Mouse (Mus musculus) heart, embryonic 11.5 days (tissue): ENCODE measurements at regions not wholly inside any gene's neighbourhood (a gene's known extent, or its start where the extent isn't known, plus 50 kb on each side); places are given as distances from the start of the nearest gene placed in this dataset.

Experiments
- ATAC-seq: fragments of 200-750 bp; cut with Nextera tagmentation; replicated peaks from 2 replicates; pipeline ENCODE4 v1.8.0; 2017; ENCODE audit warnings: moderate library complexity; ENCODE audit not compliant: insufficient number of reproducible peaks, low FRiP score, low TSS enrichment
- H3K27ac ChIP-seq: fragments of 300-500 bp; sonication (generic); 2 replicates; pipeline ENCODE4 v1.5.1; 2014; ENCODE audit warnings: mild to moderate bottlenecking, low read depth, low read length
- H3K27me3 ChIP-seq: fragments of 300-500 bp; sonication (generic); 2 replicates; pipeline ENCODE4 v1.6.1; 2014; ENCODE audit warnings: mild to moderate bottlenecking, low read length, mixed read lengths; ENCODE audit not compliant: control insufficient read depth, insufficient read depth
- H3K36me3 ChIP-seq: fragments of 300-500 bp; sonication (generic); 2 replicates; pipeline ENCODE4 v1.6.1; 2014; ENCODE audit warnings: mild to moderate bottlenecking, low read length, moderate library complexity, mixed read lengths; ENCODE audit not compliant: control insufficient read depth, insufficient read depth
- H3K4me1 ChIP-seq: fragments of 300-500 bp; sonication (generic); 2 replicates; pipeline ENCODE4 v1.6.1; 2014; ENCODE audit warnings: low read length; ENCODE audit not compliant: control insufficient read depth, insufficient read depth
- H3K4me2 ChIP-seq: fragments of 300-500 bp; sonication (generic); 2 replicates; pipeline ENCODE4 v1.6.1; 2014; ENCODE audit warnings: mild to moderate bottlenecking, moderate library complexity
- H3K4me3 ChIP-seq: fragments of 300-500 bp; sonication (generic); 2 replicates; pipeline ENCODE4 v1.5.1; 2014; ENCODE audit warnings: low read depth, low read length
- H3K9ac ChIP-seq: fragments of 300-500 bp; sonication (generic); 2 replicates; pipeline ENCODE4 v1.6.1; 2014; ENCODE audit warnings: mild to moderate bottlenecking, low read depth, low read length, moderate library complexity
- H3K9me3 ChIP-seq: fragments of 300-500 bp; sonication (generic); replicated peaks from 2 replicates; pipeline ENCODE4 v1.6.1; 2016; ENCODE audit warnings: low read length; ENCODE audit not compliant: control insufficient read depth
- WGBS: fragments of 180-500 bp; shearing (Covaris S2); extraction: QIAGEN DNeasy Blood & Tissue Kit; methylation state at CpG from one replicate; pipeline ENCODE4 v1.1.7; 2014; ENCODE audit not compliant: insufficient replicate concordance; 5-methylcytosine and 5-hydroxymethylcytosine counted together

DNA sequence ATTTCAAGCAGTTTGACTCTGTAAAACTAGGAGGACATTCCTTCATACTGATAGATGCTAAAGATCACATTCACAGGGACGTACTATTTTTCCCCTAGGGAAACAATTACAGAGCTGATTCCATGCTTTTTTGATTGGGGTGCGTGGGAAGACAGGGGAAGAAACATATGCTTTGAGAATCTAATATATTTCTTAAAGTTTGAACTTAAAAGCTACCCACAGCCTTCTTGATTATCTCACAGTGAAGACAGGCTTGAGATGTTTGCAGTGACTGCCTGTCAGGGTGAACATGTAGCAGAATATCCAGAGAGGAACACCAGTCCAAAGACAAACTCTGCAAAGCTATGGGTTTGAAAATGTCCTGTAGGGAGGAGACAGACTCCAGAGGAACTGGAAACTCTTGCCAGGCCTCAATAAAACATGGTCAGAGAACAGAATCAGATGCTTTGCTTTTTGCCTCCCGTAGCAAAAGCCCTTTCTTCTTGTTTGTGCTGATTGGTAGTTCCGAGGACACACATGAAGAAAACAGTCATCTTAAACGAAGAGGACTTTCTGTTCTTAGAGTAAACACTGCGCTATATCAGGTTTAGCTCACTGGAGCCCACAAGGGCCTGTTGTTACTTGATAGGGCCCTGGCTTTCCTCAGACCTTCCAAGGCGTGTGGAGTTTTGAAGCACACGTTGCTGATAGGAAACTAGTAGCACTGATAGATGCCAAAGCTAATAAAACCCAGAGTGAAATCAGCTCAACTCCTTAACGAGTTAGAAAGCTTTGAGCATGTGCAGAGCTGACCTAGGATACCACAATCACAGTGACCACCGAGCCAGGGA lies 630.8 kb downstream of the Lmo4 start:
- peak overlapping the region; percentile 35; the same call in 1 of the 2 replicates for H3K9ac ChIP-seq
- 22% methylated on average over 10 of the region's 10 CpGs for WGBS
- H3K4me1 ChIP-seq: 0 out of 2 replicates have a peak, but pooled peaks cover 3% of the 10 kb centered on the region
- no peaks in the 10 kb centered on the region for H3K36me3 ChIP-seq
- H3K4me3 ChIP-seq: no peak overlapping the region
- peak overlapping the region; percentile 35 for H3K27ac ChIP-seq
- 0 out of 2 replicates have a peak overlapping the region, but pooled peaks have one; percentile 9 for H3K4me2 ChIP-seq
- ATAC-seq: no peak
- no peaks in the 10 kb centered on the region for H3K9me3 ChIP-seq
- no peaks in the 10 kb centered on the region for H3K27me3 ChIP-seq

DNA sequence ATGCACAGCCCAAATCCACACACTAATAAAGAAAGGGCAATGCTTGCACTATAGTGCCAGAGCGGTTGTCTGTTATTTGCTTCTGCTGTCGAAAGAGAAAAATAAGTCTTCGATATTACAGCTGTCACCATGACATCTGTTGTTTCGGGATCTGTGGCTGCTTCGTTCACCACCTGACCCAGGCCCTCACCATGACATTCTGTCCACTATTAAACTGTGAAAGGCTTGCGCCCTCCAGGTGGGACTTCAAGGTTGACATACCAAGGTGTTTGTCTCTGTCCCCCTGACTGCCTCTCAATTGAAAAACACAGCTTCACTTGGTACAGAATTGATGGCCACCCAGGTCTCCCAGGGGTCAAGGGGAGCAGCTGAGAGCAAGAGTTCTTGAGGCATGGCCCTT lies 635.1 kb downstream of the Lmo4 start:
- 0 out of 2 replicates have a peak, but pooled peaks cover 3% of the 10 kb centered on the region for H3K4me1 ChIP-seq
- ATAC-seq: no peak
- WGBS: 78% methylated on average over 6 of the region's 6 CpGs
- H3K27ac ChIP-seq: no peak overlapping the region
- H3K9me3 ChIP-seq: no peaks in the 10 kb centered on the region
- no peak overlapping the region for H3K4me2 ChIP-seq
- no peaks in the 10 kb centered on the region for H3K27me3 ChIP-seq
- H3K4me3 ChIP-seq: no peak overlapping the region
- no peak overlapping the region for H3K9ac ChIP-seq
- H3K36me3 ChIP-seq: no peaks in the 10 kb centered on the region

DNA sequence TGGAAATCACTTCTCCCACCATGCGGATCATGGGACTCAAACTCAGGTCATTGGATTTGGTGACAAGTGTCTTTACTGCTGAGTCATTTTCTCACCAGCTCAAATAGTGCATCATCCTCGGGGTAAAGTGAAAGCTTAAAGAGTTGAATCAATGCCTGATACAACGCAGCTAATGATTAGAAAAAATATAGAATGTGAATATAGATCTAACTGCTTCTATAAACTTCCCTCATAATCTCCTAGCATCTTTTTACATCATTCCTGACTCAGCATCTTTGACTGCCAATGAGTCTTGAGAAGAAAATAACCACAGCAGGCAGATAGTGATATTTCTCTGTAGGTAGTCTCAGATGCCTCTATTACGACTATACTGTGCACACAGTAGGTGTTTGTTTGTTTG lies 640.0 kb downstream of the Lmo4 start:
- ATAC-seq: no peak
- Histone ChIP-seq H3K4me2 (no peak overlapping the region), H3K4me1 (no peaks in the 10 kb centered on the region), H3K36me3 (no peaks in the 10 kb centered on the region), H3K27ac (no peak overlapping the region), H3K4me3 (no peak overlapping the region), H3K9ac (no peak overlapping the region), H3K27me3 (no peaks in the 10 kb centered on the region), H3K9me3 (no peaks in the 10 kb centered on the region)
- 76% methylated on average over 4 of the region's 4 CpGs for WGBS

DNA sequence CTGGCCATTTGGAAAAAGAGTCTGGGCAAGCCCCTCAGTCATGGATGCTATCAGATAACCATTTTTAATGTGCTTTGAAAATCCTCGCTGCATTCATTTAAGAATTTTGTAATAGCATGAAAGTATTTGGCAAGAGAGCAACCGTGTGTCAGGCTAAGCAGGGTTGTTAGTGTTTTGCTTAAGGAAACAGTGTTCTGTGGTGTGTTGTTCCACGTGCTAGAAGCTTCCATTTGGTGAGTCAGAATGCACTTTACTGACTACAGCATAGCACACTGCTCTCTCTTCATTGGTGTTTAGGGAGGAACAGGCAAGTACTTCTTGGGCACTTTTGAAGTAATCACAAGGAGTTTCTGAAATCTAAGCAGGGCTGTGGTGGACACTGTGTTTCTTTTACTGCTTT lies 661.0 kb upstream of the Pkn2 start:
- Histone ChIP-seq H3K9ac (no peak overlapping the region), H3K4me1 (no peaks in the 10 kb centered on the region), H3K4me3 (no peak overlapping the region), H3K4me2 (no peak overlapping the region), H3K27me3 (no peaks in the 10 kb centered on the region), H3K27ac (no peak overlapping the region), H3K36me3 (no peaks in the 10 kb centered on the region), H3K9me3 (no peaks in the 10 kb centered on the region)
- WGBS: 69% methylated on average over 3 of the region's 3 CpGs
- ATAC-seq: no peak

DNA sequence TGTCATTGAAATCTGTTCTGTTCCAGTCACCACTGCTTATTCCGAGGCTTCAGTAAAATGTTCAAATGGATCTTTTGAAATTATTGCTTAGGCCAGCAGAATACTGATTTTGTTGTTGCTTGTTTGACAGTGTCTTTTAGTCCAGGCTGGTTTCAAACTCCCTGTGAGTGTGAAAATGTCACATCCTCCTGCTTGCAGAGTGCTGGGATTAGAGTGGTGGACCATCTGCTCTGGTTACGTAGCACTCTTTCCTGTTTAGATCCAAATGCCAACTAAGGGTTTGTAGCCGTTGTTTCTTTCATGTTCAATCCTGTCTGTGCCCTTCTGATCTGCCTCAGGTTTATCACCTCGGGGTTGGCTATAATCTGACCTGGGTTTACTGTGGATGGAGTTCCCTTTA lies 646.2 kb upstream of the Pkn2 start:
- no peak for ATAC-seq
- WGBS: 49% methylated on average over 4 of the region's 4 CpGs
- no peak overlapping the region for H3K27ac ChIP-seq

DNA sequence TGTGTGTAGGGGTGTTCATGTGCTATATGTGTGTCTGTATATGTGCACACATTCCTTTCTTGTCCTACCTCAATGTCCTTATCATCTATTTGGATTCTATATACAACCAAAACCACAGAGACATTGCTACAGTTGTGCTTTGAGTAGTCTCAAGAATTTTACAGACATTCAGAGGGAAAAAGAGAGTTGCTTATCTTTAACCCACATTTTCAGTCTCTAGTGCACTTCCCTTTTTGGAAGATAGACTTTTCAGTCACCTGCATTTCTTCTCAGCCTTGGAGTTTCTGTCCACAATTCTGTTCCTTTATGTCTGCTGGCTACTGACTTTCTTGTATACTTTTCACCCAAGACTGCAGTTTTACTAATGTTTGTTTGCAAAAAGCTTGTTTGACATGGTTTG lies 645.5 kb upstream of the Pkn2 start:
- no peak for ATAC-seq
- Histone ChIP-seq H3K27me3 (no peaks in the 10 kb centered on the region), H3K4me2 (no peak overlapping the region), H3K4me1 (no peaks in the 10 kb centered on the region), H3K36me3 (no peaks in the 10 kb centered on the region), H3K27ac (no peak overlapping the region), H3K4me3 (no peak overlapping the region), H3K9me3 (no peaks in the 10 kb centered on the region), H3K9ac (no peak overlapping the region)

More for the DNA sequence above, 646.2 kb upstream of the Pkn2 start:
- H3K4me2 ChIP-seq: no peak overlapping the region
- no peak overlapping the region for H3K9ac ChIP-seq
- no peak overlapping the region for H3K4me3 ChIP-seq
- H3K36me3 ChIP-seq: no peaks in the 10 kb centered on the region
- H3K27me3 ChIP-seq: no peaks in the 10 kb centered on the region
- H3K9me3 ChIP-seq: no peaks in the 10 kb centered on the region
- no peaks in the 10 kb centered on the region for H3K4me1 ChIP-seq

DNA sequence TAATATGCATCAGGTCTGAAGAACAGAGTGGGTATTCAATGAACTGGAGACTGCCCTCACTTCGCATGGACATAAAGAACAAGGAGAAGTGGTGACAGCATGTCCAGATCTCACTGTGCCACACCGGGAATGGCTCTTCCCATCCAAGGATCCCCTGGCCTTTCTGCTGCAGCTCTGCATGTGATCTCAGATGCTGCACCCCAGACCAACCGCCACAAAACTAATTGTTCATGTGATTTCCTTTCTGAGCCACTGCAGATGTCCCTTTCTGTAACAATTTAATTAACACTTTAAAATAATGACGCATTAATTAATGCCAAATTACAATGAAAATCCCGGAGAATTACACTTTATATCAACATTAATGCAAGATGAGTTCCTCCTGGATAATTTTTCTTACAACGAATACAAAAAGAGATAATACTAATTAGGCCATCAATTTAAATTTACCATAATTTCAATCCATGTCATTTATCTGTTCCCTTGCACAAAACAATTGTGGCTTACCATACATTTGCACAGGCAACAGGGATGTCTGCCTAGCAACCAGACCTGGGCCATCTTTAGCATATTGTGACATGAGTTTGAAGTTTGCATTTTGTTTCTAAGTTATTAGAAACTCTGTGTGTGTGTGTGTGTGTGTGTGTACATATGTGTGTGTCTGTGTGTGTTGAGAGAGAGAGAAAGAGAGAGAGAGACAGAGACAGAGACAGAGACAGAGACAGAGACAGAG lies 630.9 kb upstream of the Pkn2 start:
- Histone ChIP-seq H3K9me3 (no peaks in the 10 kb centered on the region), H3K9ac (no peak overlapping the region), H3K36me3 (no peaks in the 10 kb centered on the region), H3K27me3 (no peaks in the 10 kb centered on the region), H3K27ac (no peak overlapping the region), H3K4me3 (no peak overlapping the region), H3K4me2 (no peak overlapping the region), H3K4me1 (no peaks in the 10 kb centered on the region)
- WGBS: 65% methylated on average over 6 of the region's 6 CpGs
- ATAC-seq: no peak

DNA sequence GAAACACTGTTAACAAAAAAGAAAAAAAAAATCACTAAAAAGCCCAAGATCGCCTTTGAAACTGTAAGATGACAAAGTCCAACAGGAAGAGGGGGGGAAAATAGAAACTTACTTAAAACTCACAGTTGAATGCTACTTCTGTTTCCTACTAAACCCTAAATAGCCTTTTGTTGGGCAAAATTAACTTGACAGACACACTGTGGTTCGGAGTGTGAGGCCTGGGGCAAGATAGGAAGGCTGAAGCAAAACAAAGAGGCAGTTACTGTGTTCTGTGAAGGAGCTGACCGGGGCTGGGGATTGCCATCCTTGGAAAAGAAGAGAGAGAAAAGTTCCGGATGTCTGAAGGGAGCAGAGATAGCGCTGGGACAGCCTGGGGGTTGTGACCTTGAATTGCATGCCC lies 627.7 kb upstream of the Pkn2 start:
- no peak for ATAC-seq
- Histone ChIP-seq H3K9me3 (no peaks in the 10 kb centered on the region), H3K27me3 (no peaks in the 10 kb centered on the region), H3K4me1 (no peaks in the 10 kb centered on the region), H3K4me3 (no peak overlapping the region), H3K9ac (no peak overlapping the region), H3K36me3 (no peaks in the 10 kb centered on the region), H3K4me2 (no peak overlapping the region), H3K27ac (peak overlapping the region; percentile 29; the same call in 1 of the 2 replicates)
- 20% methylated on average over 5 of the region's 5 CpGs for WGBS
